Mouse (Mus musculus): Measurements from ENCODE around the gene Nipsnap2.

- TF ChIP-seq CTCF (IDR thresholded peaks at IDR 0.05; ENCODE audit: low read depth, low read length) (no peak), POLR2A (IDR thresholded peaks at IDR 0.05; ENCODE audit: borderline replicate concordance, low read depth, low read length) (no peak)
Observed at GRCm38 (mm10) chr5:129744050-129744449, 19.2 kb downstream of the Nipsnap2 start.

Measured in bone marrow macrophage, adult 2 months (primary cell).